Mouse (Mus musculus): ENCODE measurements around the gene Ecpas. TPM values are rescaled to one million over a fixed set of nuclear protein-coding genes. Genes with fewer than 3 reads are reported as not detected.

Ecpas gene
- polyA plus RNA-seq, 1 experiment from 2014 or later = 45.6 TPM

DNA sequence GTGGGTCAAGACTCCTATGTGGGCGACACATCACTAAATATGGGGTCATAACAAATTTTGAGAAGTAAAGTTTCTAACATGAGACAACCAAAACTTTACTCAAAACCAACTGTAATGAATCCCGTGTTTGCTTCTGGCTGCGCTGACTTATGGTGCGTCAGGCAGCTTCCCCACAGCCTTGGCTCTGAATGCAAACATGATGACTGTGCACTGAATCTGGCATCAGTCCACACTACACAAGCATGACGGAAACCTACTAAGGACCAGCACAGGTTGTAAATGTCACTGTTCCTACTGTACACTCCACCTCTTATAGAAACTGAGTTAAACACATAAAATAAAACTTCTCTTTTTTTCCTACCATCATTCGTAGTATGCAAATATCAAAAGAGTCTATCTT, 45.3 kb downstream of the Ecpas start:
- no peak overlapping the region for H3K4me2 ChIP-seq (ENCODE audit: low read depth, severe bottlenecking)
- no peak for DNase-seq (ENCODE audit: low spot score)
- WGBS = 92% methylated on average over 6 of the region's 6 CpGs
- H3K4me3 ChIP-seq (ENCODE audit: low read depth, low read length) = no peak overlapping the region
- no peaks in the 10 kb centered on the region for H3K9me3 ChIP-seq (ENCODE audit: control insufficient read depth, low read length)
- no peak overlapping the region for H3K9ac ChIP-seq (ENCODE audit: low read length)
- no peak overlapping the region for H3K27ac ChIP-seq (replicated peaks; ENCODE audit: low read depth, low read length)
- no peaks in the 10 kb centered on the region for H3K4me1 ChIP-seq (ENCODE audit: control insufficient read depth, insufficient read depth, low read length)
- no peaks in the 10 kb centered on the region for H3K27me3 ChIP-seq (ENCODE audit: control insufficient read depth, insufficient read depth, low read length)
- no peaks in the 10 kb centered on the region for H3K36me3 ChIP-seq (ENCODE audit: control insufficient read depth, insufficient read depth, low read length)
- ATAC-seq (ENCODE audit: insufficient number of reproducible peaks, low FRiP score, low TSS enrichment, low read depth) = no peak

DNA sequence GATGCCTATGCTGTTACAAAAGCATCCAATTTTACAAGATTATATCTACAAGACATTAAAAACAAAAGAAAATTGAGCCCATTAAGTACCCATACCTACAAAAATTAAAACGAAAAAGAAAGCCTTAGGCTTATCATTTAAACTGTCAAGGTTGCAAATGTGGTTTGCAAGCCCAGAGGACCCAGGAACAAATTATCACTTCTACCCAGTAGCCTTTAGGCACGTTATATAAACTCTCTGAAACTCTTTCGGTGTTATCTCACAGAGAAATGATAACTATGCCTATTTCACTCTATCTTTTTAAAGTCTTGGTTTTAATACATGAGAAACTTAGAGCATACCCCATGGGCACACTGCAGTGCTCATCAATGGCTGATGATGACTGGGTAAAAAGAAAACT, 79.6 kb downstream of the Ecpas start:
- 87% methylated on average over 3 of the region's 3 CpGs for WGBS
- Histone ChIP-seq H3K27me3 (ENCODE audit: control insufficient read depth, insufficient read depth, low read length) (no peaks in the 10 kb centered on the region), H3K4me3 (ENCODE audit: low read depth, low read length) (no peak overlapping the region), H3K9ac (ENCODE audit: low read length) (no peak overlapping the region), H3K4me1 (ENCODE audit: control insufficient read depth, insufficient read depth, low read length) (no peaks in the 10 kb centered on the region), H3K27ac (replicated peaks; ENCODE audit: low read depth, low read length) (no peak overlapping the region), H3K4me2 (ENCODE audit: low read depth, severe bottlenecking) (no peak overlapping the region), H3K36me3 (ENCODE audit: control insufficient read depth, insufficient read depth, low read length) (no peaks in the 10 kb centered on the region; the same call in 1 of the 2 replicates), H3K9me3 (ENCODE audit: control insufficient read depth, low read length) (no peaks in the 10 kb centered on the region)
- DNase-seq (ENCODE audit: low spot score) (no peak), ATAC-seq (ENCODE audit: insufficient number of reproducible peaks, low FRiP score, low TSS enrichment, low read depth) (no peak)

DNA sequence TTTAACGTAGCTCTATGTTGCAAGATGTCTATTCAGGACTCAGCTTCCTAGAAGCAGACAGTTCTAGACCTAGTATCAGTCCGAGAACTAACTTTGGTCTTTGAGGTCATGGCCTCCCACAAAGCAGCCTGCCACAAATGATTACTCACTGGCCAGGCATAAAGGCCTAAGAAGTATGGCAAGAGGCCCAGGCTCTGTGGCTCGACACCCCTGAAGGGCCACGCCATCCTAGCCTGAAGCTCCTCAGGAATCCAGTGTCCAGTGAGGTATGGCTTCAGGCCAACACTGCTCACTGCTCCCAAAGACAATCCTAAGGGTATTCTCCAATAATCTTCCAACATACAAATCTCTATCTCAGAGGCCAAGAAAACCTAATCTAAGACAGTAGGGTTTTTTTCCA, 86.6 kb downstream of the Ecpas start:
- Histone ChIP-seq H3K4me2 (ENCODE audit: low read depth, severe bottlenecking) (no peak overlapping the region), H3K9ac (ENCODE audit: low read length) (no peak overlapping the region), H3K4me1 (ENCODE audit: control insufficient read depth, insufficient read depth, low read length) (no peaks in the 10 kb centered on the region), H3K27ac (replicated peaks; ENCODE audit: low read depth, low read length) (no peak overlapping the region), H3K9me3 (ENCODE audit: control insufficient read depth, low read length) (no peaks in the 10 kb centered on the region), H3K27me3 (ENCODE audit: control insufficient read depth, insufficient read depth, low read length) (no peaks in the 10 kb centered on the region), H3K4me3 (ENCODE audit: low read depth, low read length) (no peak overlapping the region), H3K36me3 (ENCODE audit: control insufficient read depth, insufficient read depth, low read length) (no peaks in the 10 kb centered on the region; the same call in 1 of the 2 replicates)
- ATAC-seq (ENCODE audit: insufficient number of reproducible peaks, low FRiP score, low TSS enrichment, low read depth) (no peak), DNase-seq (ENCODE audit: low spot score) (no peak)
- WGBS = 90% methylated on average over 4 of the region's 4 CpGs

DNA sequence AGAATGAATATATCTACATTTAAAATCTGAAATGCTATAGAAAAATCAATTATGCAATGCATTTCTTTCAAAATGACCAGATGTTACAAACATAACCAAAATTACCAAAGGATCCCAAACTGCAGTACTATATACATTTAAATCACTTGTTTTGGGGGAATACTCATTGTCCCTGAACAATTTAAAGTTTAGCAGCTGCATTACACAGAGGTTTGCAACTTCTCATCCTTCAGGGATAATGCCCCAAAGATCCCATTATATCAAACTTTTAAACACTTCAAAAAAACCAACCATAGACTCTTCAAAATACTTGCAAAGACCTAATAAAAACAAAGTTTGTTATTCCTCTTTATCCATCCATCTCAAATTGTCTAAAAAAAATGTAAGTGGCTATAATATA, 124.9 kb downstream of the Ecpas start, which contains the start of gene Olfr267:
TSS of gene Olfr267 (minus strand) at position 101 of the 400 bp plus-strand sequence.
- no peak for ATAC-seq (ENCODE audit: insufficient number of reproducible peaks, low FRiP score, low TSS enrichment, low read depth)
- Histone ChIP-seq H3K9me3 (ENCODE audit: control insufficient read depth, low read length) (no peaks in the 10 kb centered on the region), H3K9ac (ENCODE audit: low read length) (no peak within 1 kb of the TSS), H3K36me3 (ENCODE audit: control insufficient read depth, insufficient read depth, low read length) (no peaks in the 10 kb centered on the region), H3K27ac (replicated peaks; ENCODE audit: low read depth, low read length) (no peak within 1 kb of the TSS), H3K27me3 (ENCODE audit: control insufficient read depth, insufficient read depth, low read length) (no peaks in the 10 kb centered on the region), H3K4me2 (ENCODE audit: low read depth, severe bottlenecking) (no peak within 1 kb of the TSS), H3K4me3 (ENCODE audit: low read depth, low read length) (no peak within 1 kb of the TSS), H3K4me1 (ENCODE audit: control insufficient read depth, insufficient read depth, low read length) (no peaks in the 10 kb centered on the region)
- no peak for DNase-seq (ENCODE audit: low spot score)

DNA sequence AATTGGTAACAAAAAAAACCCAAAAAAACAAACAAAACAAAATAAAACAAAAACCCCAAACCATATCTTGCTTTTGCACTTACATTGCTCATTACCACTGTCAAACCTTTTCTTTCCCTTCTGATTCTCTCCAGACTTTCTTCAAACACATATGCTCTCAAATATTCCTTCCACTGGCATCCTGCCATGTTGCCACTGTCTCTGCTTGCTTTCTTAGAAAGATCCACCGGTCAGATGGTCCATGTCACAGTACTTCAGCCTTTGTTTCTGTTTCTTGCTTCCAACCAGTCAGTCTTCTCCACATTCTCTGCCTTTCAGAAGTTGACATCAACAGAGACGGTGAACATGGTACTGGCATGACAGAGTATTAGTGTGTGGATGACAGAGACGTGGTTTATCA, 125.9 kb downstream of the Ecpas start:
- Histone ChIP-seq H3K36me3 (ENCODE audit: control insufficient read depth, insufficient read depth, low read length) (no peaks in the 10 kb centered on the region), H3K4me3 (ENCODE audit: low read depth, low read length) (no peak overlapping the region), H3K27ac (replicated peaks; ENCODE audit: low read depth, low read length) (no peak overlapping the region), H3K4me2 (ENCODE audit: low read depth, severe bottlenecking) (no peak overlapping the region), H3K27me3 (ENCODE audit: control insufficient read depth, insufficient read depth, low read length) (no peaks in the 10 kb centered on the region), H3K9me3 (ENCODE audit: control insufficient read depth, low read length) (no peaks in the 10 kb centered on the region), H3K9ac (ENCODE audit: low read length) (no peak overlapping the region), H3K4me1 (ENCODE audit: control insufficient read depth, insufficient read depth, low read length) (no peaks in the 10 kb centered on the region)
- DNase-seq (ENCODE audit: low spot score) (no peak), ATAC-seq (ENCODE audit: insufficient number of reproducible peaks, low FRiP score, low TSS enrichment, low read depth) (no peak)
- WGBS = 85% methylated on average over 3 of the region's 3 CpGs

DNA sequence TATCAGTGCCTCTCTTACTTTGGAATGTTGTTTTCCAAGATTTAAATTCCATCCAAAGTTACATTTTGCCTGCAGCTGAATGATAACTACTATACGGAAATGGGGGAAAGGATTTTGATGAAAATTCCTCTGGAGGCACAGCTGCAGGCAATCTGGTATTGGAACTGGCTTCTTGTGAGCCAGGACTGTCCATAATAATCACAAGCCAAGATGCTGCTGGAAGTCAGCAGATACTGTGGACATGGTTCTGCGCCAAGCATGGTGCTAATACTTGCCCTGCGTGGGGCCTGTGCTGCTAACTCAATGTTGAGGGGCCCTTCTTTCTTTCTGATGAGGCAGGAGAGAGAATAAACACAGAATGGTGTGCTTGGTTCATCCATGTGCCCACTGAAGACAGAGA, 149.1 kb downstream of the Ecpas start:
- WGBS = 90% methylated on average over 3 of the region's 3 CpGs
- no peak overlapping the region for H3K9ac ChIP-seq (ENCODE audit: low read length)
- H3K4me3 ChIP-seq (ENCODE audit: low read depth, low read length) = no peak overlapping the region
- H3K27ac ChIP-seq (replicated peaks; ENCODE audit: low read depth, low read length) = no peak overlapping the region
- DNase-seq (ENCODE audit: low spot score) (no peak), ATAC-seq (ENCODE audit: insufficient number of reproducible peaks, low FRiP score, low TSS enrichment, low read depth) (no peak)
- no peaks in the 10 kb centered on the region for H3K4me1 ChIP-seq (ENCODE audit: control insufficient read depth, insufficient read depth, low read length)
- H3K4me2 ChIP-seq (ENCODE audit: low read depth, severe bottlenecking) = no peak overlapping the region
- H3K27me3 ChIP-seq (ENCODE audit: control insufficient read depth, insufficient read depth, low read length) = no peaks in the 10 kb centered on the region
- no peaks in the 10 kb centered on the region for H3K9me3 ChIP-seq (ENCODE audit: control insufficient read depth, low read length)
- H3K36me3 ChIP-seq (ENCODE audit: control insufficient read depth, insufficient read depth, low read length) = no peaks in the 10 kb centered on the region

DNA sequence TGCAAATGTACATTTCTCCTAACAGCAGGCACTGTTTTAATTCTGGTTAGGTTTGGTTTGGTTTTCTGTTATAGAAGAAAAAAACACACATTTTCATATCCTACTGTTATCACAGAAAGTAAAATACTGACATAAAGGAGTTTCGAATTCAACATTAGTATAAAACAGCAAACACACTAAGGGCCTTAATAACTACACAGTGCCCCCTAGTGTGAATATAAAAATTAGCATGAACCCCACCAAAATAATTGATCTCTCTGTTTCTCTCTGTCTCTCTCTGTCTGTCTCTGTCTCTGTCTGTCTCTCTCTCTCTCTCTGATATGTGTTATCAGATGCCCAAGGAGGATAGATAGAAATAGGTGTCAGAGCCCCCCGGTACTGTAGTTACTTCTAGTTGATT, 163.0 kb downstream of the Ecpas start:
- no peaks in the 10 kb centered on the region for H3K9me3 ChIP-seq (ENCODE audit: control insufficient read depth, low read length)
- no peak for DNase-seq (ENCODE audit: low spot score)
- no peak overlapping the region for H3K9ac ChIP-seq (ENCODE audit: low read length)
- no peak overlapping the region for H3K4me3 ChIP-seq (ENCODE audit: low read depth, low read length)
- WGBS = 49% methylated on average over 2 of the region's 2 CpGs
- H3K27ac ChIP-seq (replicated peaks; ENCODE audit: low read depth, low read length) = no peak overlapping the region; the same call in 1 of the 2 replicates
- H3K4me2 ChIP-seq (ENCODE audit: low read depth, severe bottlenecking) = no peak overlapping the region
- no peaks in the 10 kb centered on the region for H3K36me3 ChIP-seq (ENCODE audit: control insufficient read depth, insufficient read depth, low read length)
- no peaks in the 10 kb centered on the region for H3K4me1 ChIP-seq (ENCODE audit: control insufficient read depth, insufficient read depth, low read length)
- no peaks in the 10 kb centered on the region for H3K27me3 ChIP-seq (ENCODE audit: control insufficient read depth, insufficient read depth, low read length)
- no peak for ATAC-seq (ENCODE audit: insufficient number of reproducible peaks, low FRiP score, low TSS enrichment, low read depth)

DNA sequence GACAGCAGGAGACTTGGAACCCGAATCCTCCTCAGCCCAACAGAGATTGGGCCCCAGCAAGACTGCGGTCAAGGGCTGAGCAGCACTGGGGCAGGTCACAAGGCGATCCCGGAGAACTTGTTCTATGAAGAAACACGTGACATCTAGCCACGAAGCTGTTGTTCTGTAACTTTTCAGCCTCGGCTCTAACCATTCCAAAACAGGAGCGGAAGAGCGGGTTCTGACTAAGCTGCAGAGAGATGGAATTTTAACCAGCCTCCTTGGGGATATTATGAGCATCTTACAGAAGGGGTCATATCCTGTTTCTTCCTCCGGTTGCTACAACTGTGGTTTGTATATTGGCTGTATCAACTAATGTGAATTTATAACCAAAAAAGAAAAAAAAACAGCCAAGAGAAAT, 163.4 kb downstream of the Ecpas start:
- Histone ChIP-seq H3K9ac (ENCODE audit: low read length) (0 out of 2 replicates have a peak overlapping the region, but pooled peaks have one; percentile 9), H3K4me2 (ENCODE audit: low read depth, severe bottlenecking) (no peak overlapping the region)
- peak; percentile 52 for DNase-seq (ENCODE audit: low spot score)

More for the DNA sequence above, 163.4 kb downstream of the Ecpas start:
- ATAC-seq (ENCODE audit: insufficient number of reproducible peaks, low FRiP score, low TSS enrichment, low read depth) = peak; percentile 51; the same call in 1 of the 2 replicates
- WGBS = 42% methylated on average over 10 of the region's 10 CpGs
- no peaks in the 10 kb centered on the region for H3K36me3 ChIP-seq (ENCODE audit: control insufficient read depth, insufficient read depth, low read length)
- no peak overlapping the region for H3K4me3 ChIP-seq (ENCODE audit: low read depth, low read length)
- H3K27ac ChIP-seq (replicated peaks; ENCODE audit: low read depth, low read length) = peak overlapping the region; percentile 65; the same call in 1 of the 2 replicates
- no peaks in the 10 kb centered on the region for H3K9me3 ChIP-seq (ENCODE audit: control insufficient read depth, low read length)
- H3K27me3 ChIP-seq (ENCODE audit: control insufficient read depth, insufficient read depth, low read length) = no peaks in the 10 kb centered on the region
- no peaks in the 10 kb centered on the region for H3K4me1 ChIP-seq (ENCODE audit: control insufficient read depth, insufficient read depth, low read length)
